Mouse (Mus musculus) forebrain, embryonic 13.5 days (tissue): Measurements from ENCODE around the gene Htra1. TPM values are rescaled to one million over a fixed set of nuclear protein-coding genes. Genes with fewer than 3 reads are reported as not detected.

Experiments used
- ATAC-seq: fragments of 200-750 bp; cut with Nextera tagmentation; 2 replicates; pipeline ENCODE4 v1.8.0; 2017
- H3K27ac ChIP-seq: fragments of 300-500 bp; sonication (generic); 2 replicates; pipeline ENCODE4 v1.5.1; 2015; ENCODE audit warnings: inconsistent platforms, mild to moderate bottlenecking, moderate library complexity
- H3K27me3 ChIP-seq: fragments of 300-500 bp; sonication (generic); 2 replicates; pipeline ENCODE4 v1.6.1; 2015; ENCODE audit warnings: mild to moderate bottlenecking, inconsistent platforms
- H3K36me3 ChIP-seq: fragments of 300-500 bp; sonication (generic); 2 replicates; pipeline ENCODE4 v1.6.1; 2015; ENCODE audit warnings: mild to moderate bottlenecking, inconsistent platforms; ENCODE audit not compliant: poor library complexity, severe bottlenecking
- H3K4me1 ChIP-seq: fragments of 300-500 bp; sonication (generic); 2 replicates; pipeline ENCODE4 v1.6.1; 2015; ENCODE audit warnings: inconsistent platforms
- H3K4me2 ChIP-seq: fragments of 300-500 bp; sonication (generic); 2 replicates; pipeline ENCODE4 v1.6.1; 2015; ENCODE audit warnings: inconsistent platforms, mild to moderate bottlenecking, moderate library complexity
- H3K4me3 ChIP-seq: fragments of 300-500 bp; sonication (generic); 2 replicates; pipeline ENCODE4 v1.5.1; 2015; ENCODE audit warnings: mild to moderate bottlenecking, inconsistent platforms
- H3K9ac ChIP-seq: fragments of 300-500 bp; sonication (generic); 2 replicates; pipeline ENCODE4 v1.6.1; 2015; ENCODE audit warnings: mild to moderate bottlenecking, inconsistent platforms
- H3K9me3 ChIP-seq: fragments of 300-500 bp; sonication (generic); replicated peaks from 2 replicates; pipeline ENCODE4 v1.6.1; 2016; ENCODE audit warnings: inconsistent platforms
- WGBS: fragments of 180-500 bp; shearing (Covaris S2); methylation state at CpG from one replicate; pipeline ENCODE4 v1.1.7; 2015; 5-methylcytosine and 5-hydroxymethylcytosine counted together
- polyA plus RNA-seq: library from polyadenylated mRNA; unstranded; fragments of >200 nt; fragmentation: Nextera tagmentation; extraction: Ambion mirVana; gene quantifications from 2 replicates; pipeline ENCODE4 v1.2.1, GENCODE M21; 2015

The Htra1 gene
- polyA plus RNA-seq, 1 experiment from 2014 or later, result 9.7 TPM

- WGBS, result 50% methylated on average over 3 of the region's 3 CpGs
- H3K9ac ChIP-seq, result no peak overlapping the region
- no peaks in the 10 kb centered on the region for H3K9me3 ChIP-seq
- no peak for ATAC-seq
- no peak overlapping the region for H3K27ac ChIP-seq
- no peak overlapping the region for H3K4me2 ChIP-seq
- H3K4me1 ChIP-seq, result 0 out of 2 replicates have a peak, but pooled peaks cover 3% of the 10 kb centered on the region
- H3K36me3 ChIP-seq, result no peaks in the 10 kb centered on the region
- H3K4me3 ChIP-seq, result no peak overlapping the region
- no peaks in the 10 kb centered on the region for H3K27me3 ChIP-seq
Measured at GRCm38 (mm10) chr7:130989371-130989770, 53.5 kb downstream of the Htra1 start.

GRCm38 (mm10) chr7:130991174-130991789 lies 55.4 kb downstream of the Htra1 start:
- Histone ChIP-seq H3K36me3 (no peaks in the 10 kb centered on the region), H3K27ac (no peak overlapping the region), H3K4me3 (no peak overlapping the region), H3K4me2 (no peak overlapping the region), H3K27me3 (no peaks in the 10 kb centered on the region), H3K4me1 (0 out of 2 replicates have a peak, but pooled peaks cover 3% of the 10 kb centered on the region), H3K9ac (no peak overlapping the region), H3K9me3 (no peaks in the 10 kb centered on the region)
- WGBS, result 87% methylated on average over 13 of the region's 13 CpGs
- ATAC-seq, result no peak

- Histone ChIP-seq H3K4me2 (no peak overlapping the region), H3K4me1 (no peaks in the 10 kb centered on the region), H3K27me3 (no peaks in the 10 kb centered on the region), H3K4me3 (no peak overlapping the region), H3K9ac (no peak overlapping the region), H3K36me3 (no peaks in the 10 kb centered on the region), H3K27ac (no peak overlapping the region), H3K9me3 (no peaks in the 10 kb centered on the region)
- ATAC-seq, result no peak
- WGBS, result 50% methylated on average over 8 of the region's 8 CpGs
Measured at GRCm38 (mm10) chr7:130993907-130994306, 58.0 kb downstream of the Htra1 start.

- no peaks in the 10 kb centered on the region for H3K36me3 ChIP-seq
- no peaks in the 10 kb centered on the region for H3K27me3 ChIP-seq
- H3K4me1 ChIP-seq, result no peaks in the 10 kb centered on the region
- no peak overlapping the region for H3K4me3 ChIP-seq
- 90% methylated on average over 12 of the region's 12 CpGs for WGBS
- no peak overlapping the region for H3K4me2 ChIP-seq
- ATAC-seq, result no peak
- H3K27ac ChIP-seq, result no peak overlapping the region
- H3K9ac ChIP-seq, result no peak overlapping the region
- H3K9me3 ChIP-seq, result peaks cover 10% of the 10 kb centered on the region
Measured at GRCm38 (mm10) chr7:131001976-131002726, 66.2 kb downstream of the Htra1 start.

GRCm38 (mm10) chr7:131004071-131004470 lies 68.2 kb downstream of the Htra1 start:
- no peak overlapping the region for H3K4me3 ChIP-seq
- H3K9me3 ChIP-seq, result peaks cover 10% of the 10 kb centered on the region
- no peak overlapping the region for H3K9ac ChIP-seq
- no peak for ATAC-seq
- 91% methylated on average over 5 of the region's 5 CpGs for WGBS
- H3K27me3 ChIP-seq, result no peaks in the 10 kb centered on the region
- no peaks in the 10 kb centered on the region for H3K4me1 ChIP-seq
- no peak overlapping the region for H3K27ac ChIP-seq
- H3K36me3 ChIP-seq, result no peaks in the 10 kb centered on the region
- no peak overlapping the region for H3K4me2 ChIP-seq

- Histone ChIP-seq H3K27ac (no peak overlapping the region), H3K4me2 (no peak overlapping the region), H3K27me3 (no peaks in the 10 kb centered on the region), H3K4me3 (no peak overlapping the region), H3K9ac (no peak overlapping the region), H3K9me3 (peaks cover 10% of the 10 kb centered on the region), H3K36me3 (no peaks in the 10 kb centered on the region), H3K4me1 (no peaks in the 10 kb centered on the region)
- ATAC-seq, result no peak
- WGBS, result 100% methylated on average over 2 of the region's 2 CpGs
Measured at GRCm38 (mm10) chr7:131007221-131007620, 71.3 kb downstream of the Htra1 start.

- H3K27me3 ChIP-seq, result no peaks in the 10 kb centered on the region
Measured at GRCm38 (mm10) chr7:131009178-131009577, 73.3 kb downstream of the Htra1 start.

GRCm38 (mm10) chr7:131011901-131012300 lies 76.0 kb downstream of the Htra1 start:
- WGBS, result 84% methylated on average over 1 of the region's 1 CpGs
- peaks cover 3% of the 10 kb centered on the region; the same call in 1 of the 2 replicates for H3K9me3 ChIP-seq
- no peak overlapping the region for H3K27ac ChIP-seq
- H3K4me1 ChIP-seq, result no peaks in the 10 kb centered on the region
- no peak overlapping the region for H3K4me2 ChIP-seq
- ATAC-seq, result no peak
- H3K27me3 ChIP-seq, result no peaks in the 10 kb centered on the region
- no peak overlapping the region for H3K9ac ChIP-seq
- no peak overlapping the region for H3K4me3 ChIP-seq
- H3K36me3 ChIP-seq, result no peaks in the 10 kb centered on the region

More at GRCm38 (mm10) chr7:131009178-131009577, 73.3 kb downstream of the Htra1 start:
- H3K27ac ChIP-seq, result no peak overlapping the region
- peaks cover 10% of the 10 kb centered on the region for H3K9me3 ChIP-seq
- no peaks in the 10 kb centered on the region for H3K36me3 ChIP-seq
- H3K9ac ChIP-seq, result no peak overlapping the region
- H3K4me2 ChIP-seq, result no peak overlapping the region
- no peak for ATAC-seq
- 84% methylated on average over 5 of the region's 5 CpGs for WGBS
- no peaks in the 10 kb centered on the region for H3K4me1 ChIP-seq
- H3K4me3 ChIP-seq, result no peak overlapping the region

GRCm38 (mm10) chr7:131019181-131019580 lies 83.3 kb downstream of the Htra1 start:
- 91% methylated on average over 2 of the region's 2 CpGs for whole genome bisulfite sequencing
- H3K9me3 ChIP-seq, result peaks cover 4% of the 10 kb centered on the region; the same call in 1 of the 2 replicates
- no peak overlapping the region for H3K9ac ChIP-seq
- no peak overlapping the region for H3K4me3 ChIP-seq
- H3K4me1 ChIP-seq, result no peaks in the 10 kb centered on the region
- H3K27ac ChIP-seq, result no peak overlapping the region
- no peak for ATAC-seq
- no peaks in the 10 kb centered on the region for H3K27me3 ChIP-seq
- no peaks in the 10 kb centered on the region for H3K36me3 ChIP-seq
- H3K4me2 ChIP-seq, result no peak overlapping the region

GRCm38 (mm10) chr7:131024807-131025206 lies 88.9 kb downstream of the Htra1 start:
- Histone ChIP-seq H3K27ac (no peak overlapping the region), H3K36me3 (no peaks in the 10 kb centered on the region), H3K4me1 (0 out of 2 replicates have a peak, but pooled peaks cover 4% of the 10 kb centered on the region), H3K9me3 (no peaks in the 10 kb centered on the region), H3K9ac (no peak overlapping the region), H3K27me3 (peaks cover 4% of the 10 kb centered on the region; the same call in 1 of the 2 replicates), H3K4me3 (no peak overlapping the region), H3K4me2 (no peak overlapping the region)
- no peak for ATAC-seq
- 85% methylated on average over 1 of the region's 1 CpGs for WGBS

- Histone ChIP-seq H3K4me2 (no peak overlapping the region), H3K36me3 (no peaks in the 10 kb centered on the region), H3K4me1 (0 out of 2 replicates have a peak, but pooled peaks cover 4% of the 10 kb centered on the region), H3K4me3 (no peak overlapping the region), H3K9ac (no peak overlapping the region), H3K27me3 (peaks cover 4% of the 10 kb centered on the region; the same call in 1 of the 2 replicates), H3K27ac (no peak overlapping the region), H3K9me3 (no peaks in the 10 kb centered on the region)
- ATAC-seq, result no peak
- WGBS, result 77% methylated on average over 1 of the region's 1 CpGs
Measured at GRCm38 (mm10) chr7:131027557-131027956, 91.6 kb downstream of the Htra1 start.

- 88% methylated on average over 5 of the region's 5 CpGs for WGBS
- H3K9ac ChIP-seq, result no peak within 1 kb of the TSS
- no peaks in the 10 kb centered on the region for H3K9me3 ChIP-seq
- no peak within 1 kb of the TSS for H3K4me2 ChIP-seq
- 0 out of 2 replicates have a peak, but pooled peaks cover 2% of the 10 kb centered on the region for H3K4me1 ChIP-seq
- ATAC-seq, result no peak
- H3K4me3 ChIP-seq, result no peak within 1 kb of the TSS
- H3K36me3 ChIP-seq, result no peaks in the 10 kb centered on the region
- H3K27me3 ChIP-seq, result peaks cover 4% of the 10 kb centered on the region; the same call in 1 of the 2 replicates
- H3K27ac ChIP-seq, result no peak within 1 kb of the TSS
Measured at GRCm38 (mm10) chr7:131031755-131032154, 95.8 kb downstream of the Htra1 start, which contains the start of gene Dmbt1. TSS of gene Dmbt1 (plus strand) at chr7:131032053.
